Mouse (Mus musculus): ENCODE measurements around the gene Gsdma. TPM values are rescaled to one million over a fixed set of nuclear protein-coding genes. Genes with fewer than 3 reads are reported as not detected.

Gsdma gene
- total and polyA plus RNA-seq, 2 experiments from 2014 or later = not detected

DNA sequence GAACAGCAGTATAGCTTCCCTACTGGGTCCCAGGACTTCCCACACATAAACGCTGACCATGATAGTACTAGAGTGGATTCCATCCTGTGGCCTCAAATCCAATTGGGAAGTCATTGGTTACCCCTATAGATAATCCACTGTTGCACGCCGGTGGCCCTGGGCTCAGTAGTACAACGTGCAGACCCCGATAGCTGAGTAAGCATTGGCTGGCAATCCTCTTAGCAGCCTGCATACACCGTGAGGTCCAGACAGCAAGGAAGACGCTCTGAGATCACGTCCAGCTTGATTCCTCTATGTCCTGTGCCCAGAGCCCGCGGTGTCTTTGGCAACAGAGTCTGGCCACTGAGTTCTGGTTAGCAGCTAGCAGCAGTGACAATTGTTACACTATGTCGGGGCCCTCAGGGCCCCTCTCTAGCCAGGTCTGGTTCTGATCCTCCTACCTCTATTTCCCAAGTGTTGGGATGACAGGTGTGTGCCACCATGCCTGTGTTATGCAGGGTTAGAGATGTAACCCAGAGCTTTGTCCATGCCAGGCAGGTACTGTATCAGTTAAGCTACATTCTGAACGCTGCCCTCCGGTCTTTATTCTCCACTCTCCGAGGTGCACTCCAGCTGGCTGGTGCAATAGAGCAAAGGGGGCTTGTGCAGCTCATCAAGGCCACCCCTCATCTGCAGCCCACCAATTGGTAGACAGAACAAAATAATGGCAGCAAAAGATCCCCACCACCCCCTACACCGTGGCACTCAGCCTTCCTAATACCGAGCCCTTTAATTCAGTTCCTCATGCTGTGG, 34.9 kb downstream of the Gsdma start:
- Histone ChIP-seq H3K36me3 (replicated peaks; ENCODE audit: control insufficient read depth, insufficient read depth, low read length) (peaks cover 21% of the 10 kb centered on the region), H3K4me2 (ENCODE audit: low read depth, low read length) (no peak overlapping the region), H3K27me3 (ENCODE audit: control insufficient read depth, insufficient read depth, low read length) (no peaks in the 10 kb centered on the region), H3K9ac (replicated peaks; ENCODE audit: low read depth, low read length) (no peak overlapping the region), H3K4me1 (ENCODE audit: control insufficient read depth, insufficient read depth) (no peaks in the 10 kb centered on the region), H3K27ac (ENCODE audit: low read depth) (no peak overlapping the region), H3K4me3 (ENCODE audit: low read depth, low read length) (no peak overlapping the region), H3K9me3 (replicated peaks; ENCODE audit: control insufficient read depth, low read length) (no peaks in the 10 kb centered on the region)
- no peak for TF ChIP-seq CTCF (IDR thresholded peaks at IDR 0.05; ENCODE audit: low read depth)
- TF ChIP-seq EP300 (IDR thresholded peaks at IDR 0.05; ENCODE audit: low read depth) = no peak
- no peak for DNase-seq (ENCODE audit: low spot score)
- no peak for ATAC-seq (ENCODE audit: insufficient read depth, low read depth)
- 79% methylated on average over 16 of the region's 16 CpGs for WGBS

DNA sequence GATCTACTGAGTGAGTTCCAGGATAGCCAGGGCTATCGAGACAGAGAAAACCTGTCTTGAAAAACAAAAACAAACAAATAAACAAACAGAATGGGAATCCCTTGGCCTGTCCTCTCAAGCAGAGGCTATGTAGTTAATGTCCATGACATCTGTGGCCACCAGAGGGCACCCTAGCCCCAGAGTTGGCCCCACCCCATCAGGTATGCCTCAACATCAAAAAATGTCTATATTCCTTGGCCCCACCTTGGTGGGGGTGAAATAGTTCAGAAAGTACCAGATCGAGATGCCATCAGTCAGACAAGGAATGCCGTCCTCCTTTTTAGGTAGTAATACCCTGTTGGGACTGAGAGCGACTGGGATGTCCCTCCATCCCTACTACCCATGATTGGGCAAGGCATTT, 35.8 kb downstream of the Gsdma start:
- 30% methylated on average over 4 of the region's 4 CpGs for WGBS
- DNase-seq (ENCODE audit: low spot score) = peak; percentile 73
- no peak overlapping the region for H3K9ac ChIP-seq (replicated peaks; ENCODE audit: low read depth, low read length)
- H3K4me2 ChIP-seq (ENCODE audit: low read depth, low read length) = no peak overlapping the region
- no peaks in the 10 kb centered on the region for H3K27me3 ChIP-seq (ENCODE audit: control insufficient read depth, insufficient read depth, low read length)
- peaks cover 21% of the 10 kb centered on the region for H3K36me3 ChIP-seq (replicated peaks; ENCODE audit: control insufficient read depth, insufficient read depth, low read length)
- no peak overlapping the region for H3K4me3 ChIP-seq (ENCODE audit: low read depth, low read length)
- peak; percentile 56; the same call in 1 of the 2 replicates for ATAC-seq (ENCODE audit: insufficient read depth, low read depth)
- H3K27ac ChIP-seq (ENCODE audit: low read depth) = no peak overlapping the region
- H3K4me1 ChIP-seq (ENCODE audit: control insufficient read depth, insufficient read depth) = no peaks in the 10 kb centered on the region
- TF ChIP-seq CTCF (IDR thresholded peaks at IDR 0.05; ENCODE audit: low read depth) (peak; percentile 84), EP300 (IDR thresholded peaks at IDR 0.05; ENCODE audit: low read depth) (no peak)
- H3K9me3 ChIP-seq (replicated peaks; ENCODE audit: control insufficient read depth, low read length) = no peaks in the 10 kb centered on the region

DNA sequence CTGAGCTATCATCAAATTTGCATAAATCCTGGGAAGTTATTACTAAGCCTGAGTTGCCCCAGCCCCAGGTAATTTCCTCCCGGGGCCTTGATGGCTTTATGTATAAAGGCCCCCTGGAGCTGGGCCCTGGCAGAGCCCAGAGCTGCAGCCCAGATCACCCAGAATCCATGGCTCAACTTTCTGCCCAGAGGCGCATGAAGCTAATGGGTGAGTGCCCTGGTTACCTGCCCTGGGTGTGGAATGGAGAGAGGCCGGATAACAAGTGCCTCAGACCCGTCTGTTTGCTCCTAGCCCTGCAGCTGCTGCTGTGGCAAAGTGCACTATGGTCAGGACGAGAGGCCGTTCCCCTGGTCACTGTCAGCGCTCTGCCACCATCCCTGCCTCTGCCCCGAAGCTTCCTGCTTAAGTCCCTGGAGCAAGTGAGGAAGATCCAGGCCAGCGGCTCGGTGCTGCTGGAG, 37.1 kb downstream of the Gsdma start, which contains the start of gene Csf3:
Csf3 (plus strand) TSS at position 51 of the 458 bp plus-strand sequence.
- TF ChIP-seq EP300 (IDR thresholded peaks at IDR 0.05; ENCODE audit: low read depth) = no peak
- Histone ChIP-seq H3K4me3 (ENCODE audit: low read depth, low read length) (no peak within 1 kb of the TSS), H3K9ac (replicated peaks; ENCODE audit: low read depth, low read length) (no peak within 1 kb of the TSS), H3K4me1 (ENCODE audit: control insufficient read depth, insufficient read depth) (no peaks in the 10 kb centered on the region), H3K36me3 (replicated peaks; ENCODE audit: control insufficient read depth, insufficient read depth, low read length) (peaks cover 25% of the 10 kb centered on the region), H3K27me3 (ENCODE audit: control insufficient read depth, insufficient read depth, low read length) (no peaks in the 10 kb centered on the region), H3K27ac (ENCODE audit: low read depth) (no peak within 1 kb of the TSS), H3K4me2 (ENCODE audit: low read depth, low read length) (no peak within 1 kb of the TSS), H3K9me3 (replicated peaks; ENCODE audit: control insufficient read depth, low read length) (no peaks in the 10 kb centered on the region)
- ATAC-seq (ENCODE audit: insufficient read depth, low read depth) = no peak
- 49% methylated on average over 10 of the region's 10 CpGs for WGBS
- DNase-seq (ENCODE audit: low spot score) = no peak

DNA sequence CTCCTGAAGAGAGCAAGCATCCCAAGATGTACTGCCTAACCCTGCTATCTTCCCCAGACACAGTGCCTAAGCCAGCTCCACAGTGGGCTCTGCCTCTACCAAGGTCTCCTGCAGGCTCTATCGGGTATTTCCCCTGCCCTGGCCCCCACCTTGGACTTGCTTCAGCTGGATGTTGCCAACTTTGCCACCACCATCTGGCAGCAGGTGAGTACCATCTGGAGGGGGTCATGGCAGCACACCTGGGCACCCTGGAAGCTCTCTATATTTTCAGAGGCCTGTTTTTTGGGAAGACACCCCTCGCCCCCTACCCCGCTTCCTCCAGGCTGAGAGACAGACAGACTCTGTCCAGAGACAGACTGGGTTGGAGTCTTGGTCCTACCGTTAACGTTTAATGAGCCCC, 38.2 kb downstream of the Gsdma start:
- H3K4me1 ChIP-seq (ENCODE audit: control insufficient read depth, insufficient read depth) = no peaks in the 10 kb centered on the region
- no peaks in the 10 kb centered on the region for H3K27me3 ChIP-seq (ENCODE audit: control insufficient read depth, insufficient read depth, low read length)
- no peak overlapping the region for H3K27ac ChIP-seq (ENCODE audit: low read depth)
- DNase-seq (ENCODE audit: low spot score) (no peak), ATAC-seq (ENCODE audit: insufficient read depth, low read depth) (no peak)
- H3K36me3 ChIP-seq (replicated peaks; ENCODE audit: control insufficient read depth, insufficient read depth, low read length) = peaks cover 35% of the 10 kb centered on the region
- TF ChIP-seq CTCF (IDR thresholded peaks at IDR 0.05; ENCODE audit: low read depth) = no peak
- TF ChIP-seq EP300 (IDR thresholded peaks at IDR 0.05; ENCODE audit: low read depth) = no peak
- no peak overlapping the region for H3K4me3 ChIP-seq (ENCODE audit: low read depth, low read length)
- no peaks in the 10 kb centered on the region for H3K9me3 ChIP-seq (replicated peaks; ENCODE audit: control insufficient read depth, low read length)
- WGBS = 68% methylated on average over 5 of the region's 5 CpGs
- no peak overlapping the region for H3K9ac ChIP-seq (replicated peaks; ENCODE audit: low read depth, low read length)
- no peak overlapping the region for H3K4me2 ChIP-seq (ENCODE audit: low read depth, low read length)

DNA sequence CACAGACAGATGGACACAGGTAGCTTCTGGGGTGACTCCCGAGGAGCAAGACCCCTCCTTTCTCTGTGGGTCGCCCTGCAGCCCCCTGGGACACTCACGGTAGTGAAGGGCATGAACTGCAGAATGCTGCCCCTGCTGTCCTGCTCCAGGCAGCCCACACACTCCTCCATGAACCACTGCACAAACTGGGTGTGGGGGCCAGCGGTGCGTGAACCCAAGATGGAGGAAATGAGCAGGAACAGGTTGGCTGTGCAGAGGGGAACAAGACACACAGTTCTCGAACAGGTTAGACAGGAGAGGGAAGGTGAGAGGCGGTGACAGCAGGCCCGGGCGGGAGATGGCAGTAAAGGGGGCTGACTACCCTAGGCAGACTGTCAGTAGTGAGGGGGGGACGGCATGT, 40.9 kb downstream of the Gsdma start:
- TF ChIP-seq CTCF (IDR thresholded peaks at IDR 0.05; ENCODE audit: low read depth) (no peak), EP300 (IDR thresholded peaks at IDR 0.05; ENCODE audit: low read depth) (no peak)
- DNase-seq (ENCODE audit: low spot score) (no peak), ATAC-seq (ENCODE audit: insufficient read depth, low read depth) (no peak)
- 89% methylated on average over 10 of the region's 10 CpGs for WGBS
- Histone ChIP-seq H3K36me3 (replicated peaks; ENCODE audit: control insufficient read depth, insufficient read depth, low read length) (peaks cover 39% of the 10 kb centered on the region), H3K9ac (replicated peaks; ENCODE audit: low read depth, low read length) (no peak overlapping the region), H3K9me3 (replicated peaks; ENCODE audit: control insufficient read depth, low read length) (no peaks in the 10 kb centered on the region), H3K27ac (ENCODE audit: low read depth) (no peak overlapping the region), H3K4me2 (ENCODE audit: low read depth, low read length) (no peak overlapping the region), H3K4me3 (ENCODE audit: low read depth, low read length) (no peak overlapping the region), H3K27me3 (ENCODE audit: control insufficient read depth, insufficient read depth, low read length) (no peaks in the 10 kb centered on the region), H3K4me1 (ENCODE audit: control insufficient read depth, insufficient read depth) (peaks cover 18% of the 10 kb centered on the region)

Measured in heart, postnatal 0 days (tissue).